Mouse (Mus musculus): Measurements from ENCODE around the gene Pde1a. TPM values are rescaled to one million over a fixed set of nuclear protein-coding genes. Genes with fewer than 3 reads are reported as not detected.

Pde1a gene
- polyA plus RNA-seq, 1 experiment: 105 TPM

DNA sequence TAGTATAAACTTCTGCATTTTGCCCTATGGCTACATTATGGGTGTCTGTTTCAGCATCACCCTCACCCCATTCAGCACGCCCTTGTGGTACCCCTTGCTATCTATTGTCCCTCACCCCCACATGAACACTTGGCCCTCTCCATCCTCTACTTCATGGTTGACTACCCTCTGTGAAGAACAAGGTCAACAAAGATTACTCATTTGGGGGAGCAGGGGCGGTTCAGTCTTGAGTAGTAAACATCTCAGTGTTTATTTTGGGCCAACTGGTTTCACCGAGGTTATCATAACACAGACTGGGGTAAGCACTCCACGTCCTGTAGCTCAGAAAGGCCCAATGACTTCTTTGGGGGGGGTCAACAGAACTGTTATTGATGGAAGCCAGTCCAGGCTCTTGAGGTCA lies 164.3 kb downstream of the Pde1a start:
- no peak for TF ChIP-seq CTCF (IDR thresholded peaks at IDR 0.05; ENCODE audit: control insufficient read depth, insufficient read depth, insufficient replicate concordance, low read depth, low read length)
- no peak for TF ChIP-seq POLR2A (IDR thresholded peaks at IDR 0.05; ENCODE audit: control insufficient read depth, low read depth, low read length)
- no peaks in the 10 kb centered on the region; the same call in 1 of the 2 replicates for H3K4me1 ChIP-seq (ENCODE audit: control insufficient read depth, insufficient read depth, low read length)

DNA sequence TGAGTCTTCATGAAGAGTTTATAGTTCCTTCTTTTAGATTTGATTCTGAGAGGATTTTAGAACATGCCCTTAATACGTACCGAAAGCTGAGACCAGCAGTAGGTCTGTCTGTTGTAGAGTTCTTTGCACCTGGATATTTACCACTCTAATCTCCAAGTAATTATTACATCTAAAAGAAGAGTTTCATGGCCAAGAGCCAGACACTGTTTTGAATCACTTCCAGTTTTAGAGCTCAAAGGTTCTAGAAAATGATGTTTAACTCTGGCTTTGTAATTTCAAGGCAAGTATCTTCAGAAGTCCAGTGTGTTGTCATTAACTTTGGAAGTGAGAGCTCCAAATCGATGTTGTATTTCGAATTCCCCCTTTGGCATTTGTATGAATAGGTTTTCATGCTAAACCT lies 167.8 kb downstream of the Pde1a start:
- Histone ChIP-seq H3K36me3 (ENCODE audit: control insufficient read depth, insufficient read depth, low read length) (no peaks in the 10 kb centered on the region), H3K4me1 (ENCODE audit: control insufficient read depth, insufficient read depth, low read length) (no peaks in the 10 kb centered on the region; the same call in 1 of the 2 replicates), H3K27ac (ENCODE audit: control insufficient read depth, insufficient read depth, low read depth, low read length) (no peak overlapping the region), H3K27me3 (ENCODE audit: control insufficient read depth, insufficient read depth, low read length) (no peaks in the 10 kb centered on the region), H3K4me3 (ENCODE audit: control insufficient read depth, low read depth, low read length) (no peak overlapping the region)
- no peak for TF ChIP-seq CTCF (IDR thresholded peaks at IDR 0.05; ENCODE audit: control insufficient read depth, insufficient read depth, insufficient replicate concordance, low read depth, low read length)
- no peak for TF ChIP-seq POLR2A (IDR thresholded peaks at IDR 0.05; ENCODE audit: control insufficient read depth, low read depth, low read length)

More for the DNA sequence above, 164.3 kb downstream of the Pde1a start:
- Histone ChIP-seq H3K4me3 (ENCODE audit: control insufficient read depth, low read depth, low read length) (no peak overlapping the region), H3K36me3 (ENCODE audit: control insufficient read depth, insufficient read depth, low read length) (no peaks in the 10 kb centered on the region), H3K27me3 (ENCODE audit: control insufficient read depth, insufficient read depth, low read length) (no peaks in the 10 kb centered on the region), H3K27ac (ENCODE audit: control insufficient read depth, insufficient read depth, low read depth, low read length) (no peak overlapping the region)

DNA sequence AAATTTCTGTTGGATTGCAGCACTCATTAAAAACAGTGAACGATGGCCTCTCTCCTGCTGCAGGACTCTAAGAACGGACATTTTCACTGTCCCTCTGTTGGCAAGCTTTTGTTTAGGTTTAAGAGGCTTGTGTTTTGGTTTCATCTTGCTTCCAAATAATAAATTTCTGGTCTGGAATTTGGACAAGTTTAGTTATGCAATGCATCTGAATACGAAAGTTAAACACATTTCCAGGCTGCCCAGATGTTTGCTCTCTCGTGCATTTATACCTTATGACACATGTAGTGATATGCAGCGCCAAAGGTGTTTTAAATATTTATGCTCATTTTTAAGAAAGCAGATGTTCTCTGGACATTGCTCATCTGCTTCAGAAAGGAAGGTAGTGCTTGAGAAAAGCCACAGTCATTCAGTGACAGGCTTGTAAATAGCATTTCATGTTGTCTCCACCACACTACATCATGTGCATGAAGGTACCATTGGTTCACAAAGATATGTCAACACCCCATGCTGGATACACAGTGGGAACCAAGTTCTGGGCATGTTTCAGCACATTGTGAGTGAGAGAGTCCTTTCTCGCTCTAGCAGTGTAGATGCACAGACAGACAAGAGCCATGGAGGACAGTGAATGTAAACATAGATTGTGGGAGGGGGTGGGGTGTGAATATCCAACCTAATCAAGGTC lies 171.5 kb downstream of the Pde1a start:
- H3K4me3 ChIP-seq (ENCODE audit: control insufficient read depth, low read depth, low read length): no peak overlapping the region
- no peaks in the 10 kb centered on the region for H3K27me3 ChIP-seq (ENCODE audit: control insufficient read depth, insufficient read depth, low read length)
- TF ChIP-seq POLR2A (IDR thresholded peaks at IDR 0.05; ENCODE audit: control insufficient read depth, low read depth, low read length) (no peak), CTCF (IDR thresholded peaks at IDR 0.05; ENCODE audit: control insufficient read depth, insufficient read depth, insufficient replicate concordance, low read depth, low read length) (no peak)
- H3K27ac ChIP-seq (ENCODE audit: control insufficient read depth, insufficient read depth, low read depth, low read length): no peak overlapping the region
- H3K4me1 ChIP-seq (ENCODE audit: control insufficient read depth, insufficient read depth, low read length): no peaks in the 10 kb centered on the region
- no peaks in the 10 kb centered on the region for H3K36me3 ChIP-seq (ENCODE audit: control insufficient read depth, insufficient read depth, low read length)

DNA sequence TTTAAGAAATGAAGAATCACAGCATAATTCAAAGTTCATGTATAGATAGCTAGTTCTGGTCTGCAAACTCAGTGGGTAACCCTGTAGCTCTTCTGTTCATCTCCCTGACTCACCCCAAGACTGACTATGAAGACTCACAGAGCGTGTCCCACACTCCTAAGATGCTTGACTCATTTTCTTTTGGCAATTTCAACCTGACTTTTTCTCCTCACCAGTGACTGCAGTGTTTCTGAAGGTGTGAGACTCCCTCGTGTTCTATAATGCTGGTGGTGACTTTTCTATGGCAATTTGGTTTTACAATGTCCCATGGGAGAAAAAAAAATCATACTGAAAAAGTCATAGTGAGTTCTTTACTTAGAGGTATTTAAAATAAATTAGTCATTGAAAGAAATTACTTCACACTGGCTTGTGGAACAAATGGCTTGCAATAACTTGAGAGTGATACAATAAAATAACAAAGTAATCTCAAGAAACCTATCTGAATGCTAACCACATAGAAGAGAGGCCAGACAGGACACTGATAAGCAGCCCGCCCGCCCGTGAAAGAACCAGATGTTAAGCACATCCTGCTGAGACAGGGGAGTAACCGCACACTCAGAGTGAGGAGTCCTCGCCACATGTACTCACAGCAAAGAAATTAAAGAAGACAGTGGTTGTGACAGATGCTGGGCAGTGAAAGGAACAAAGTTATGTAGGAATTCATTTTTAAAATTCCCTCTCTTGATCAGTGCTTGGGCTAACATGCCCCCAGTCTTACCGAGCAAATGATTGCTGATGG lies 183.2 kb downstream of the Pde1a start:
- Histone ChIP-seq H3K27ac (ENCODE audit: control insufficient read depth, insufficient read depth, low read depth, low read length) (no peak overlapping the region), H3K36me3 (ENCODE audit: control insufficient read depth, insufficient read depth, low read length) (no peaks in the 10 kb centered on the region), H3K27me3 (ENCODE audit: control insufficient read depth, insufficient read depth, low read length) (no peaks in the 10 kb centered on the region), H3K4me1 (ENCODE audit: control insufficient read depth, insufficient read depth, low read length) (no peaks in the 10 kb centered on the region), H3K4me3 (ENCODE audit: control insufficient read depth, low read depth, low read length) (no peak overlapping the region)
- TF ChIP-seq POLR2A (IDR thresholded peaks at IDR 0.05; ENCODE audit: control insufficient read depth, low read depth, low read length) (no peak), CTCF (IDR thresholded peaks at IDR 0.05; ENCODE audit: control insufficient read depth, insufficient read depth, insufficient replicate concordance, low read depth, low read length) (no peak)

DNA sequence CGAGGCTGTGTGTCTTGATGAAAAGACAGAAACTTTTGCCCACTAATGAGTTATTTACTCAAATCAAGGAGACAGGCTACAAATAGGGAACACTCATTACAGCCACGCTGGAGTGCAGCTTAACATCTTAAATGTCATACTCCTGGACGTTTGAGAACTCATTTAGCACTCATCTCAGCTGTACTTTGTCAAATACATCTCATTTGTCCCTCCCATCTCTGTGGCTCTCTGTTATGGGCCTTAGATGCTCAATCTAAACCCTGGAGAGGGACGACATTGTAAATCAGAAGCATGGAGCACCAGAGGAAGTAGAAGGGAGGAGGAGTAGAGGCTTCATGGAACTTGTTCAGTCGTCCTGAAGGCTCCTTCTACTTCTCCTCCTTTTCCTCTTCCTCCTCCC lies 194.6 kb downstream of the Pde1a start:
- TF ChIP-seq POLR2A (IDR thresholded peaks at IDR 0.05; ENCODE audit: control insufficient read depth, low read depth, low read length): no peak
- TF ChIP-seq CTCF (IDR thresholded peaks at IDR 0.05; ENCODE audit: control insufficient read depth, insufficient read depth, insufficient replicate concordance, low read depth, low read length): no peak
- Histone ChIP-seq H3K27me3 (ENCODE audit: control insufficient read depth, insufficient read depth, low read length) (no peaks in the 10 kb centered on the region), H3K4me1 (ENCODE audit: control insufficient read depth, insufficient read depth, low read length) (no peaks in the 10 kb centered on the region), H3K4me3 (ENCODE audit: control insufficient read depth, low read depth, low read length) (no peak overlapping the region), H3K27ac (ENCODE audit: control insufficient read depth, insufficient read depth, low read depth, low read length) (no peak overlapping the region), H3K36me3 (ENCODE audit: control insufficient read depth, insufficient read depth, low read length) (no peaks in the 10 kb centered on the region)

DNA sequence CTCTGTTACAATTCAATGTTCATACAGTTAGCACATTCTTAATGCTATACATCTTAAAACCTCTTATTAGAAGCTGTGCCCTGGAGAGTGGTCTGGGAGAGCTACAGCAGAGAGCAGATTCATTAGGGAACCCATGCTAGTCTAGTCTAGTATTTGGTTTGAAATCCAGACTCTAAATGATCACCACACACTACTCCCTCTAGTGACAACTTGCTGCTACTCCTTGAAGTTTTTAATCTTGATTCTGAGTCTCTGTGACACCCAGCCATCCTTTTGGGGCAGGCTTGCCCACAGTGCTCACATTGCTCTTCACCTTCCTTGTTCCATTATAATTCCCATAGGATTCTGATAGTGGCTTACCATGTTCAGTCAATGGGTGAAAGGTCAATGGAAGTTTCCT lies 206.9 kb downstream of the Pde1a start:
- Histone ChIP-seq H3K4me1 (ENCODE audit: control insufficient read depth, insufficient read depth, low read length) (no peaks in the 10 kb centered on the region), H3K27ac (ENCODE audit: control insufficient read depth, insufficient read depth, low read depth, low read length) (no peak overlapping the region), H3K36me3 (ENCODE audit: control insufficient read depth, insufficient read depth, low read length) (no peaks in the 10 kb centered on the region), H3K27me3 (ENCODE audit: control insufficient read depth, insufficient read depth, low read length) (no peaks in the 10 kb centered on the region), H3K4me3 (ENCODE audit: control insufficient read depth, low read depth, low read length) (no peak overlapping the region)
- TF ChIP-seq POLR2A (IDR thresholded peaks at IDR 0.05; ENCODE audit: control insufficient read depth, low read depth, low read length) (no peak), CTCF (IDR thresholded peaks at IDR 0.05; ENCODE audit: control insufficient read depth, insufficient read depth, insufficient replicate concordance, low read depth, low read length) (no peak)

DNA sequence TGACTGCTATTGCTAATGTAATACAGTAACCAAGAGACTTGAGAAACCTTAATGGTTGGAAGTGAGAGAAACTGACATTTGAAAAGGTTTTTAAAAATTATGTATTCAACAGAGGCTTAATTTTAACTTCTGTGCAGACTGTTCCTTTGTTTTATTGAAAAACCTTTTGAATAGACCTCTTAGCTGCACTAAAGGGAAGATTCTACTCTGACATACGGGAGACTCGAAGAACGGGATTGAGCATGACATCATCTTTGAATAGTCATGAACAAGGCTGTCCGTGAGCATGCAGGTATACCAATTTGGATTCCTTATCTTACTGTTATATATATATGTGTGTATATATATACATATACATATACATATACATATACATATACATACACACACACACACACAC lies 207.9 kb downstream of the Pde1a start:
- Histone ChIP-seq H3K36me3 (ENCODE audit: control insufficient read depth, insufficient read depth, low read length) (no peaks in the 10 kb centered on the region), H3K4me3 (ENCODE audit: control insufficient read depth, low read depth, low read length) (no peak overlapping the region), H3K27me3 (ENCODE audit: control insufficient read depth, insufficient read depth, low read length) (no peaks in the 10 kb centered on the region), H3K4me1 (ENCODE audit: control insufficient read depth, insufficient read depth, low read length) (no peaks in the 10 kb centered on the region), H3K27ac (ENCODE audit: control insufficient read depth, insufficient read depth, low read depth, low read length) (no peak overlapping the region)
- TF ChIP-seq CTCF (IDR thresholded peaks at IDR 0.05; ENCODE audit: control insufficient read depth, insufficient read depth, insufficient replicate concordance, low read depth, low read length): no peak
- no peak for TF ChIP-seq POLR2A (IDR thresholded peaks at IDR 0.05; ENCODE audit: control insufficient read depth, low read depth, low read length)

Data from testis, adult 2 months (tissue).